8 mouse cellular contexts compared by ENCODE assay signal in the genomic region with DNA sequence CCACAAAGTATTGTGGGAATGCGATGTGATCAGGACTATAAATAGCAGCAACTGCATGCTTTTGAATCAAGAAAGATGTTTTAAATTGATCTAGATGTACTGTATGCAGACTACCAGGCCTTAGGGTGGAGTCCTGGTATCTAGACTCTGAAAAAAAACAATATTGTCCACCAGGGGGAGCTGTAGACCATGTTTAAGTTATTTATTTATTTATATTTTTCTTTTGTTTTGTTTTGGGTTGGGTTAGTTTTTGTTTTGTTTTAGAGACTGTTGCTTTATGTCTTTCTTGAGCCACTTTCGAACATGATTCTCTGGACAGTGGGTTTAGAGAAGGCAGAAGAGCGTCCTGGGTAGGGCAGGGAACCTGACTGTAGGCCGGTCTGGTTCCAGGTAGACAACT. TPM values are rescaled to one million over a fixed set of nuclear protein-coding genes. Genes with fewer than 3 reads are reported as not detected.
A peak's percentile ranks its signal among the peaks of the same experiment; 100 is the strongest.
DNase-seq lines count a peak whose midpoint lies in the region; ATAC-seq and TF ChIP-seq lines count a peak whose summit lies in the region.

No protein-coding gene starts in this region.

- H3K4me1 ChIP-seq in kidney, adult 2 months (ENCODE audit: control insufficient read depth, insufficient read depth, low read length): no peaks in the 10 kb centered on the region

- H3K36me3 ChIP-seq in kidney, adult 2 months (ENCODE audit: control insufficient read depth, insufficient read depth, low read length): no peaks in the 10 kb centered on the region

- DNase-seq in kidney, adult 2 months: peak; percentile 64
- no peak for DNase-seq in kidney, adult 11 months
- peak; percentile 60 for DNase-seq in ZHBTc4 (ENCODE audit: low read depth, low spot score)
- DNase-seq in induced T-regulatory cell, adult 2 months (ENCODE audit: low read depth): peak; percentile 94
- peak; percentile 89 for DNase-seq in retina, embryonic 14.5 days (ENCODE audit: low spot score)
- DNase-seq in right cerebral cortex, postnatal 14 days: no peak
- DNase-seq in adrenal gland, postnatal 25 days: no peak

- WGBS in kidney, adult 2 months: 46% methylated on average over 4 of the region's 4 CpGs

- H3K27me3 ChIP-seq in kidney, adult 2 months (replicated peaks; ENCODE audit: control insufficient read depth, insufficient read depth, low read length): no peaks in the 10 kb centered on the region

- H3K27ac ChIP-seq in kidney, adult 2 months (ENCODE audit: insufficient read depth, low read depth, low read length): no peak overlapping the region

- peak overlapping the region; percentile 38; the same call in 1 of the 2 replicates for H3K4me3 ChIP-seq in kidney, adult 2 months (ENCODE audit: insufficient read depth, low read depth, low read length)

- ATAC-seq in CD4-positive, CD25-positive, alpha-beta regulatory T cell, adult 4 months: peak; percentile 67

- 0 out of 2 replicates have a peak, but pooled peaks have one; percentile 2 for TF ChIP-seq CTCF in kidney, adult 2 months (conservative IDR thresholded peaks at IDR 0.05; ENCODE audit: insufficient read depth, insufficient read length, low read depth, low read length)

- no peak for TF ChIP-seq POLR2A in kidney, adult 2 months (IDR thresholded peaks at IDR 0.05; ENCODE audit: low read depth, low read length)

RNA-seq across cellular contexts. Expression of a gene that starts 21.0 kb away (rescaled TPM):
- polyA plus RNA-seq in kidney, adult 2 months (2012; rRNA removed): 0.02 TPM in 1 of 2 replicates, not detected in the other
- under 1 TPM in 1 of 2 experiments, not detected in 1; 0.53 TPM for polyA plus RNA-seq in CD4-positive, CD25-positive, alpha-beta regulatory T cell, adult 4 months (2017; shearing (Covaris generic))
- total RNA-seq in adrenal gland, postnatal 25 days (2021): not detected in 2 replicates

Comparison
In these comparisons a context has a peak if more than half of its experiments do, and no peak if none do; other contexts are left out.
1. DNase-seq: peak in kidney, adult 2 months (single experiment), ZHBTc4 (single experiment), induced T-regulatory cell, adult 2 months (single experiment) and retina, embryonic 14.5 days (single experiment); none in kidney, adult 11 months (single experiment), right cerebral cortex, postnatal 14 days (single experiment) and adrenal gland, postnatal 25 days (single experiment).